Mouse (Mus musculus) hematopoietic stem cell, adult 5-6 weeks (primary cell): ENCODE measurements around the gene Mgat4d. TPM values are rescaled to one million over a fixed set of nuclear protein-coding genes. Genes with fewer than 3 reads are reported as not detected.

Experiments
- ATAC-seq, 2 experiments: fragments of 125-278 bp in 1 of 2; replicated peaks in 1 of 2; 2 replicates each; pipeline ENCODE4 v1.8.0; 2016 to 2017; ENCODE audit warnings: inconsistent platforms in 2 of 2, mild to moderate bottlenecking in 2 of 2, moderate number of reproducible peaks in 2 of 2, low read depth in 1 of 2, moderate TSS enrichment in 1 of 2; ENCODE audit not compliant: low FRiP score in 2 of 2, poor library complexity in 2 of 2, severe bottlenecking in 2 of 2, insufficient read depth in 1 of 2, low TSS enrichment in 1 of 2
- total RNA-seq: library from RNA; stranded (forward); fragments of 172-1452, 232-1000 nt; gene quantifications from 2 replicates; pipeline ENCODE4 v1.2.3, GENCODE M21; 2017

The Mgat4d gene
- total RNA-seq, 1 experiment from 2014 or later = not detected

DNA sequence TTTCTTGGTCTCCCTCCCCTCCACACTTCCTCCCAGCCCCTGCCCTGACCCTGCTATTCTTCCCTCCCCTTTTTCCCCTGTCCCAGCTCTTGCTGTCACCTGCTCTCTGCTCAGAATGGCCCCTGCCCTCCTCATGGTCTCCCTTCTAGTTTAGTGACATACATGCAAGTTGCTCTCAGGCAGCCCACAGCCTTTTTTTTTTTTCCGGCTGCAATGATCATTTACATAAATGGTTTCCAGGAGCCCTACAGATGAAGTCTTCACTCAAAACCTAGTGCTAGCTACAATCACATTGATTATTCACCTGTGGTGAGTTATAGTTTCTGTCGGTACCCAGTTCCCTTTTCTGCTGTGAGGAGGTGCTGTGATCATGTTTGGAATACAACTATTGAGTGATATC lies 32.7 kb downstream of the Mgat4d start:
- ATAC-seq = no peak

- no peak for ATAC-seq
Measured at GRCm38 (mm10) chr8:83382850-83383249, 34.6 kb downstream of the Mgat4d start.

- peak; percentile 69 to 76 for ATAC-seq
Measured at GRCm38 (mm10) chr8:83389316-83390005, 41.2 kb downstream of the Mgat4d start, which contains the start of gene Clgn. Gene Clgn (plus strand): TSS chr8:83389867.

GRCm38 (mm10) chr8:83390006-83390701 lies 41.9 kb downstream of the Mgat4d start:
- ATAC-seq = no peak; a peak in 1 of 4 replicates

DNA sequence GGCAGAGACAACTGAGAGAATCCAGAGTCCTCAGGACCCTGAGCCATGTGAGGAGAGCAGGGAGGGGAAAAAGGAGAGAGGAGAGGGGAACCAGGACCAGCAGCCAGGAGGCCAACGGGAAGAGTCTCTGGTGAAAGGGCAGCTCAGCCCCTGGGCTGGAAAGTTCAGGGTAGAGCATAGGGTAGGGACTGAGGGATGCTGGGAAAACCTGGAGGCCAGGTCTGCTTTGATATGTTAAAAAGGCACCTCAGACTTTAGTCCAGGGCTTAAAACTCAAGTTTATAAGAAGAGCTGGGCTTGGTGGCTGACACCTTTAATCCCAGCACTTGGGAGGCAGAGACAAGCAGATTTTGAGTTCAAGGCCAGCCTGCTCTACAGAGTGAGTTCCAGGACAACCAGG lies 44.2 kb downstream of the Mgat4d start:
- ATAC-seq = no peak

DNA sequence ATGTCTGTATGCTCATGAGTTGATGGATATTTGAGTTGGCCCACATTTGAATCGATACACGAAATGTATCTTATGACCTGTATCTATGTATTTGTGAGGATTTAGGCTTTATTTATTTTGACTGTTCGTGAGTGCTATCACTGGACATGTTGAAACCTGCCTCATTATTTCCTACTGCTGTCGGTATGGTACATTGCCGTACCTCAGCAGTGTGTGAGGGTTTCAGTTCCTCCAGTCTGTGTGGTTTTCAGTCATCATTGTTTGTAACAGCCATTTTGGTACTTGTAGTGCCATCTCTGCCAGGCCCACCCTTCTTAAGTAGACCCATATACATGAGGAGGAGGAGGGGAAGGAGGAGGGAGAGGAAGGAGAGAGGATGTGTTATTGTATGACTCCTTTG lies 46.1 kb downstream of the Mgat4d start:
- ATAC-seq = no peak

- no peak for ATAC-seq
Measured at GRCm38 (mm10) chr8:83396680-83397079, 48.4 kb downstream of the Mgat4d start.

GRCm38 (mm10) chr8:83397726-83398125 lies 49.5 kb downstream of the Mgat4d start:
- no peak for ATAC-seq

GRCm38 (mm10) chr8:83405548-83405947 lies 57.3 kb downstream of the Mgat4d start:
- ATAC-seq = no peak

GRCm38 (mm10) chr8:83406836-83407235 lies 58.6 kb downstream of the Mgat4d start:
- no peak for ATAC-seq

- no peak for ATAC-seq
Measured at GRCm38 (mm10) chr8:83408496-83408895, 60.2 kb downstream of the Mgat4d start.

GRCm38 (mm10) chr8:83416878-83417277 lies 68.6 kb downstream of the Mgat4d start:
- ATAC-seq = no peak

DNA sequence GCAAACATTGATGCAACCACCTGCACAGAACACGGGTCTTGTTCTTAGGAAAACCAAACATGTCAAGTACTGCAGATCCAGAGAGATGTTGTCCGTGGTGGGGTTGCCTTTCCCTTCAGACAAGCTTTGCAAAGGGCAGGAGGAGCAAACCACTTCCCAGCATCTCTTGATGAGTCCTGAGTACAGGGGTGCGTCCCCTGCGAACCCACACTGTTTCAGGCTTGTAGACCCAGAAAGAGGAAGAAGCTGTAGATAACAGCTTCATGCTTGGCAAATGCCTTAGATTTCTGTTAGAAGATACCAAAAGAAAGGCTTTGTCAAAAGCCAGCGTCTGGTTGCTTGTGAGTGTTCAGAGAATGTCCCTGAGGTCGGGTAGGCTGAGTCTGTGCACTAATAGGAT lies 69.7 kb downstream of the Mgat4d start:
- no peak for ATAC-seq

- ATAC-seq = no peak
Measured at GRCm38 (mm10) chr8:83418805-83419516, 70.7 kb downstream of the Mgat4d start.

DNA sequence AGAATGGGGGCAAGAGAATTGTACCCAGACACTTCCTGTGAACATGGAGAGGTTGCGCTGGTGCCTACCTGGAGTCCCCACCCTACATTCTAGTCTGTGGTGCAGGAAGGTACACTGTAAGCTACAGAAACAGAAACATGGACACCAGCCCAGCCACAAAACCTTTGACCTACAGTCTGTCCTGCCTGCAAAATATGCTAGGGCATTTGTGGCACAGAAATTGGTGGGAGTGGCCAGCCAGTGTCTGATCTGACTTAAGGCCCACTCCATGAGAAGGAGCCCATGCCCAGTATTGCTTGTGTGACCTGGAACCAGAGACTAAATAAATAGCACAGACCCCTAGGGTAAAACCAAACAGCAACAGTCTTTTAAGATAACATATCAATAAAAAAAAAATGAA lies 73.1 kb downstream of the Mgat4d start:
- no peak for ATAC-seq

- ATAC-seq = peak in 1 of 2 experiments; percentile 60; a peak in 1 of 4 replicates
Measured at GRCm38 (mm10) chr8:83423032-83423825, 75.0 kb downstream of the Mgat4d start.

DNA sequence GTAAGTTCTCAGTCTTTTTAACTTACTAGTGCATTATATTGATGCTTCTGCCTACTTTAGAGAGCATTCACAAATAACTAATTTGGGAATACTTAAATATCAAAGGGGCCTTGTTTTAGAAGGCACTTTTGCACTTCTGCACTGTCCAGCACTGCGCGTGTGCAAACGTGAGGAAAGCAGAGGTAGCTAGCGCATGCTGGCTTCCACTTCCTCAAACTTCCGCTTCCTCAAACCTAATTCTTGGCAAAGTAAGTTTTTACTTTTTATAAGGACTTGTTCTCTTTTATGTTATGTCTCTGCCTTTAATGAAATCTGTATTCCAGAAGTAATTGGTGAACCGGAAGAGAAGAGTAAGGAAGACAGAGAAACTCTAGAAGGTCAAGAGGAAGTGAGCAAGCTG lies 76.9 kb downstream of the Mgat4d start:
- no peak for ATAC-seq
